Mouse (Mus musculus): ENCODE measurements around the gene Prpf38b.
"Not testable (repeated sequence)": the region's sequence is repeated elsewhere in the genome, so short reads cannot be mapped to it uniquely, and the experiment has no call there.

The Prpf38b gene

DNA sequence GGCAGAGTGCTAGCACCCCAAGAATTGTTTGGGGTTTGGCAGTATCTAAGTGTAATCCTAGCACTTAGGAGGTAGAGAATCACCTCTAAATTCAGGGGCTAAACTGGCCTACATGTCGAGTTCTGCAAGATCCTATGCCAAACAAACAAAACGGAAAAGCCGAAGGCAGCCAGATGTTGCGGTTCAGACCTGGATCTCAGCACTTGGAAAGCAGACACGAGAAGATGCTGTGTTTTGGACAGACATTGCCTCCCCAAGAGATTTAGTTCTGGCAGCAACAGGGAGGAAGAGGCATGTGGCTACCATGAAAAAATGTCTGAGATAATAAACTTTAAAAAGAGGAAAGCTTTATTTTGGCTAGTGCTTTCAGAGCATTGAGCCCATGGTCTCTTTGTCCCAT is 10.8 kb downstream of the Prpf38b start:
- no peak for DNase-seq (ENCODE audit: low spot score in 2 of 2)

GRCm38 (mm10) chr3:108900147-108900546 is 11.4 kb downstream of the Prpf38b start:
- DNase-seq (ENCODE audit: low spot score in 2 of 2), result no peak

- no peak for DNase-seq (ENCODE audit: low spot score in 2 of 2)
Measured at GRCm38 (mm10) chr3:108898640-108899039, 12.9 kb downstream of the Prpf38b start.

GRCm38 (mm10) chr3:108892914-108893313 is 18.6 kb downstream of the Prpf38b start:
- no peak for DNase-seq (ENCODE audit: low spot score in 2 of 2)

DNA sequence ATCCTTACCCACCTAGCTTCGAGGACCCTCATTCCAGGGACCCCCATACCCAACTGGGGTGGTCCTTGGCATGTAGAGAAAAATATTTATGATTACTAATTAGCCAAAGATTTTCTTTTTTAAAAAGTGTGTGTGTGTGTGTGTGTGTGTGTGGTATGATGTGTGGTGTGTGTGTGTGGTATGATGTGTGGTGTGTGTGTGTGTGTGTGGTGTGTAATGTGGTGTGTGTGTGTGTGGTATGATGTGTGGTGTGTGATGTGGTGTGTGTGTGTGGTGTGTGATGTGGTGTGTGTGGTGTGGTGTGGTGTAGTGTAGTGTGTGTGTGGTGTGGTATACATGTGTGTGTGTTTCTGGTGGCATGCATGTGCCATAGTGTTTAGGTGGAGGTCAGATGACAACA is 19.4 kb downstream of the Prpf38b start:
- no peak for DNase-seq (ENCODE audit: low spot score in 2 of 2)

GRCm38 (mm10) chr3:108889908-108890307 is 21.6 kb downstream of the Prpf38b start, which contains the start of gene Fndc7:
TSS of gene Fndc7 (minus strand) at chr3:108890008.
- DNase-seq (ENCODE audit: low spot score in 2 of 2), result no peak

DNA sequence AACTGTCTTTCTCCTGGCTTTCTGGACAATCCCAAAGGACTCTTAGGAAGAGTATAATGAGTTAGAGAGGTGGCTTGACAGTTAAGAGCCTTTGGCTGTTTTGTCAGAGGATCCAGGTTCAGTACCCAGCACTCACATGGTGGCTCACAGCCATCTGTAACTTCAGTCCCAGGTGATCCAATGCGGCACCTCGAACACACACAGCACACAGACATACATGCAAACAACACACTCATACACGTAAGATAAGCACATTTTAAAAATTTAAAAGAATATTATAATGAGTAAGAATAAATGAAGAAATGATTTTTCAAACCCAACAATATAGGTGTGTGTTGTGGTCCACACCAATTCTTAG is 23.9 kb downstream of the Prpf38b start:
- DNase-seq (ENCODE audit: low spot score in 2 of 2), result no peak

DNA sequence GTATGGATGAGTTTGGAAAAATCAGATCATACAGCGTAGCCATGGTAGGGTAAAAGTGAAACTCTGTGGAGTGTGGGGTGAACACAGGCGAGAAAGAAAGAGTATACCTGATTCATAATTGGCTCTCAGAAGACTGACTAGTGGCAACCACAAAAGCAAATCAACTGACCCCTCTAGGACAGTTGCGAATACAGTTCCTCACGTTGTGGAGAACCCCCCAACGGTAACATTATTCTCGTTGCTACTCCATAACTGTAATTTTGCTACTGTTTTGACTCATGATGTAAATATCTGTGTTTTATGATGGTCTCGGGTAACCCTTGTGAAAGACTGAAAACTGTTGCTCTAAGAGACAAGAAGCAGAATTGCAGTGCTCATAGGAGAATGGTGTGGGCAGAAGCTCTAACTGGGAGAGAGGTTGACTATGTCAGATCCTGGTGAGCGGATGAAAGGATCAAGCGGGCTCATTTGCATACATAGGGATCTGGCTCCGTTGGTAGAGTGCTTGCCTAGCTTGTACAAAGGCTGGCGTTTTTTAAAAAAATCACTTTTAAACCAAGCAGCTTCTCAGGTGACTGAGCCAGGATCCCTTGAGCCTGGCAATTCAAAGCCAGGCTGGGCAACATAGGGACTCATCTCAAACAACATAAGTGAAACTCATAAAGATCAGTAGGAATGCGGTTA is 24.5 kb downstream of the Prpf38b start:
- DNase-seq (ENCODE audit: low spot score in 2 of 2), result no peak

- DNase-seq (ENCODE audit: low spot score in 2 of 2), result no peak
Measured at GRCm38 (mm10) chr3:108885686-108886530, 25.6 kb downstream of the Prpf38b start.

GRCm38 (mm10) chr3:108884706-108885289 is 26.7 kb downstream of the Prpf38b start:
- DNase-seq (ENCODE audit: low spot score in 2 of 2), result peak in 1 of 2 experiments; percentile 49

DNA sequence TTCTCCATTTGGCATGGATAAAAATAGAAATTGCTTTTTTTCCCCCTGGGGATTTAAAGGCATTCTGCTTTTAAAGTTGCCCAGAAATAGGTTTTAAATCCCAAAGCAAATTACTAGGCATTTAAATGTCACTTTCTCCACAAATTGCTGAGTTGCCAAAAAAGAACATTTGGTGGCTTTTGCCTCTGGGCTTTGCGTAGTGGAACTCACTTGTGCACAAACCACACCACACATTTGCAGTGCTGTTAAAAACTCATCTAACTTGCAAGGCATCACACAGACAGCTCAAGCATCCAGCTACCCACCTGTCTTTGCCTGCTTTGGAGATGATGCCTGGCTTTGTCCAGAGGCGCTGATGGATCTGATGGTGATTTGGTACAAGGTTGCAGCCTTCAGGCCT is 28.5 kb downstream of the Prpf38b start:
- no peak for DNase-seq (ENCODE audit: low spot score in 2 of 2)

DNA sequence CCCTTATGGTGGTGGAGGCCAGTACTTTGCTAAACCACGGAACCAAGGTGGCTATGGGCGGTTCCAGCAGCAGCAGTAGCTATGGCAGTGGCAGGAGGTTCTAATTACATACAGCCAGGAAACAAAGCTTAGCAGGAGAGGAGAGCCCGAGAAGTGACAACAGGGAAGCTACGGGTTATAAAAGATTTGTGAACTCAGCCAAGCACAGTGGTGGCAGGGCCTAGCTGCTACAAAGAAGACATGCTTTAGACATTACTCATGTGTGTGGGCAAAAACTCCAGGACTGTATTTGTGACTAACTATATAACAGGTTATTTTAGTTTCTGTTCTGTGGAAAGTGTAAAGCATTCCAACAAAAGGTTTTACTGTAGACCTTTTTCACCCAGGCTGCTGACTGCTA is 29.7 kb downstream of the Prpf38b start:
- DNase-seq (ENCODE audit: low spot score in 2 of 2), result not testable (repeated sequence)

- DNase-seq (ENCODE audit: low spot score in 2 of 2), result peak; percentile 36 to 43
Measured at GRCm38 (mm10) chr3:108880544-108881507, 30.7 kb downstream of the Prpf38b start.

DNA sequence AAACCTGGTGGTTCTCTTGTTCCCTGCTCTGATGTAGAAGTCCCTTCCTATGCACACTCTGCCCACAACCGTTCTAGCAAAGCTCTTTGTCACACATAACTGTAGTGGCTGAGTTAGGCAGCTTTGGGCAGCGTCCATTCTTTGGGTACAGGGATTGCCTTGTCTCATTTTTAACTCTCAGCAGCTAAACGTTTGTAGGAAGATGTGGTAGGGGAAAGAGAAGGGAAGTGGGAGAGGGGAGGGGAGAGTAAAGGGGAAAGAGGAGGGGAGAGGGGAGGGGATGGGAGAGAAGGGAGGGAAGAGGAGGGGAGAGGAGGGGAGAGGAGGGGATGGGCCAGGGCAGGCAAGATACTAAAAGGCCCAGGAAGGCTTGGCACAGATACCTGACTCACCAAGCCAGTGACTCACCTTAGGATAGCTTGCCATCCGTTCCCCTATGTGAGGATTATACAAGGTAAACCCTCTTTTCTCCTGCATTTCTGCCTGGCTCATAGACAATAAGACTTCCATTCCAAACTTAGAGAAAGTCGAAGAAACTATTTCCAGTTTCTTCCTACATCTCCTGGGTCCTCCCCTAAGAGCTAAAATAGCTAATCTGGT is 31.6 kb downstream of the Prpf38b start:
- DNase-seq (ENCODE audit: low spot score in 2 of 2), result no peak

DNA sequence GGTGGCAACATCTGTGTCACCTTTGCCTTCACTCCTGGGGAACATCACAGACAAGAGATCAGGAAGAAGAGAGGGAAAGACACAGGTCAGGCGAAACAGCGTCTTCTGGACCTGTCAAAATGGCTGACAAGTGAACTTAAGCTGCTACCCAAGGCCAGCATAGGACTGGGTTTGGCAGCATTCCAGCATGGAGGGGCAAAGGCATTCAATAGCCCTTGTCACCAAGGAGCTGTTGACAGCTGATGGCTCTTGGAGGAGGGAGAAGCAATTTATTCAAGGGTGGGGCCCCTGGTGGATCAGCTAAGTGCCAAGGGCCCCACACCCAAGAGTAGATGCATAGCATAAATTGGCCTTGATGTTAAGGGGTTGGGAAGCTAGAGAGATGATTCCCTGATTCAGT is 32.4 kb downstream of the Prpf38b start:
- no peak for DNase-seq (ENCODE audit: low spot score in 2 of 2)

- DNase-seq (ENCODE audit: low spot score in 2 of 2), result no peak
Measured at GRCm38 (mm10) chr3:108870631-108871030, 40.9 kb downstream of the Prpf38b start.

DNA sequence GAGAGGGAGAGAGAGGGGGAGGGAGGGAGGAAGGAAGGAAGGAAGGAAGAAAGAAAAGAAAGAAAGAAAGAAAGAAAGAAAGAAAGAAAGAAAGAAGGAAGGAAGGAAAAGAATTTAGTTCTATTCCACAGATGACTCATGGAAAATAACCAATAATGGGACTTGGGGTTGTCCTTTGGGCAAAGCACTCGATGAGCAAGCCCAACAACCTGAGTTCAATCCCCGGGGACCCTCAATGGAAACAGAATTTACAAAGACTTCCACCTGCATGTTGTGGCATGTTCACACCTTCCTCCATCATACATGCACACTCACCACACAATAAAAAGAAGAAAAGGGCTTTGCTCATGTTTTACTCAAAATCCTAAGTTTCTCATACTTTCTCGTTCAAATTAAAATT is 44.1 kb downstream of the Prpf38b start:
- no peak for DNase-seq (ENCODE audit: low spot score in 2 of 2)

GRCm38 (mm10) chr3:108865676-108866075 is 45.9 kb downstream of the Prpf38b start:
- DNase-seq (ENCODE audit: low spot score in 2 of 2), result no peak

GRCm38 (mm10) chr3:108865129-108865528 is 46.4 kb downstream of the Prpf38b start:
- no peak for DNase-seq (ENCODE audit: low spot score in 2 of 2)

- no peak for DNase-seq (ENCODE audit: low spot score in 2 of 2)
Measured at GRCm38 (mm10) chr3:108863091-108863490, 48.4 kb downstream of the Prpf38b start.

DNA sequence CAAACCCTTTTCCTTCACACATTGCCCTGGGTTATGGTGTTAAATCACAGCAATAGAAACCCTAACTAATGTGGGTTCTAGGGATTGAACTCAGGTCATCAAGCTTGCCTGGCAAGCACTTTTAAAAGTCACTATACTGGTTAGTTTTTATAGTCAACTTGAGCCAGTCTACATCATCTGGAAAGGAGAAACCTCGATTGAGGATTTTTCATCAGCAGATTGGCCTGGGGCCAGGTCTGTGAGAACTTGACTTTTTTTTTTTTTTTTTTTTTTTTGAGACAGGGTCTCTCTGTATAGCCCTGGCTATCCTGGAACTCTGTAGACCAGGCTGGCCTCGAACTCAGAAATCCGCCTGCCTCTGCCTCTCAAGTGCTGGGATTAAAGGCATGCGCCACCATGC is 49.2 kb downstream of the Prpf38b start:
- DNase-seq (ENCODE audit: low spot score in 2 of 2), result not testable (repeated sequence)

Data from right cerebral cortex, postnatal 10 days (tissue).